Mouse (Mus musculus): ENCODE data around the gene Rere.

GRCm38 (mm10) chr4:150625951-150626732 is 344.7 kb downstream of the Rere start:
- TF ChIP-seq CTCF (conservative IDR thresholded peaks at IDR 0.05 in 1 of 2, IDR thresholded peaks at IDR 0.05 in 1 of 2; ENCODE audit: low read depth in 2 of 2, low read length in 2 of 2) (peak; percentile 87 to 96), POLR2A (IDR thresholded peaks at IDR 0.05; ENCODE audit: low read depth, low read length) (no peak), CHD2 (IDR thresholded peaks at IDR 0.05; ENCODE audit: low read length) (no peak)

Measured in CH12.LX (cell line).